Mouse (Mus musculus) frontal cortex, postnatal 25 days (tissue): Measurements from ENCODE around the gene Wdr62.
"Not testable (repeated sequence)": the region's sequence is repeated elsewhere in the genome, so short reads cannot be mapped to it uniquely, and the experiment has no call there.

Experiments
- DNase-seq, 2 experiments: peaks; one replicate each; pipeline ENCODE4 v3.0.0; 2022; ENCODE audit warnings: low spot score in 2 of 2

Wdr62 gene

GRCm38 (mm10) chr7:30265531-30265930 is 14.7 kb downstream of the Wdr62 start:
- no peak for DNase-seq

GRCm38 (mm10) chr7:30265041-30265440 is 15.2 kb downstream of the Wdr62 start:
- DNase-seq, result no peak

- DNase-seq, result no peak
Measured at GRCm38 (mm10) chr7:30251956-30252954, 28.0 kb downstream of the Wdr62 start.

GRCm38 (mm10) chr7:30237374-30237773 is 42.8 kb downstream of the Wdr62 start:
- not testable (repeated sequence) for DNase-seq

- DNase-seq, result no peak
Measured at GRCm38 (mm10) chr7:30235625-30236024, 44.6 kb downstream of the Wdr62 start, which contains the start of gene Ovol3. Gene Ovol3, minus strand, starts transcription at chr7:30235725.

GRCm38 (mm10) chr7:30235091-30235490 is 45.1 kb downstream of the Wdr62 start:
- no peak for DNase-seq

GRCm38 (mm10) chr7:30234276-30234858 is 45.9 kb downstream of the Wdr62 start:
- no peak for DNase-seq

- no peak for DNase-seq
Measured at GRCm38 (mm10) chr7:30233387-30233786, 46.8 kb downstream of the Wdr62 start.

- DNase-seq, result no peak
Measured at GRCm38 (mm10) chr7:30232631-30233148, 47.5 kb downstream of the Wdr62 start.

- peak; percentile 96 to 98 for DNase-seq
Measured at GRCm38 (mm10) chr7:30231669-30232454, 48.4 kb downstream of the Wdr62 start, which contains the start of the genes Polr2i and Tbcb. Gene Polr2i, plus strand, starts transcription at chr7:30231948. Gene Tbcb, minus strand, starts transcription at chr7:30232272.

- no peak for DNase-seq
Measured at GRCm38 (mm10) chr7:30231328-30231668, 48.9 kb downstream of the Wdr62 start.

GRCm38 (mm10) chr7:30224206-30224605 is 56.0 kb downstream of the Wdr62 start:
- DNase-seq, result no peak

- DNase-seq, result no peak
Measured at GRCm38 (mm10) chr7:30222205-30222604, 58.0 kb downstream of the Wdr62 start.

- no peak for DNase-seq
Measured at GRCm38 (mm10) chr7:30221433-30221832, 58.8 kb downstream of the Wdr62 start.

GRCm38 (mm10) chr7:30220008-30220356 is 60.2 kb downstream of the Wdr62 start:
- no peak for DNase-seq

- DNase-seq, result no peak
Measured at GRCm38 (mm10) chr7:30219293-30220007, 60.8 kb downstream of the Wdr62 start.

- DNase-seq, result no peak
Measured at GRCm38 (mm10) chr7:30217277-30217676, 62.9 kb downstream of the Wdr62 start.

- peak in 1 of 2 experiments; percentile 50 for DNase-seq
Measured at GRCm38 (mm10) chr7:30216723-30217151, 63.5 kb downstream of the Wdr62 start.

- no peak for DNase-seq
Measured at GRCm38 (mm10) chr7:30215875-30216274, 64.3 kb downstream of the Wdr62 start.

GRCm38 (mm10) chr7:30213881-30214280 is 66.3 kb downstream of the Wdr62 start:
- no peak for DNase-seq

GRCm38 (mm10) chr7:30211025-30211424 is 69.2 kb downstream of the Wdr62 start:
- no peak for DNase-seq
